ENCODE assay signal across 27 mouse cellular contexts in genomic region chr6:118796393-118796792, GRCm38 (mm10).
DNase-seq lines count a peak whose midpoint lies in the region; ATAC-seq and TF ChIP-seq lines count a peak whose summit lies in the region.
"Had no signal": no experiment of that assay in that cellular context is flagged by ENCODE, and none has a peak within 500 bp of the region (broad histone marks: within the 10 kb centered on the region; RNA-seq: fewer than 3 reads in every experiment).

No protein-coding gene starts in this region.

- no peak overlapping the region for H3K9ac ChIP-seq in heart, embryonic 13.5 days
- H3K9ac ChIP-seq in hindbrain, embryonic 13.5 days, result no peak overlapping the region
- H3K9ac ChIP-seq in midbrain, embryonic 11.5 days (ENCODE audit: low read length), result no peak overlapping the region
- H3K9ac ChIP-seq in midbrain, postnatal 0 days (replicated peaks; ENCODE audit: low read length, poor library complexity, severe bottlenecking), result no peak overlapping the region
- H3K9ac ChIP-seq: kidney, embryonic 15.5 days; limb, embryonic 15.5 days; liver, embryonic 14.5 days; neural tube, embryonic 15.5 days had no signal

- TF ChIP-seq CTCF in midbrain, postnatal 0 days (IDR thresholded peaks at IDR 0.05), result no peak

- DNase-seq in heart, postnatal 14 days, result no peak
- no peak for DNase-seq in hindbrain, embryonic 10.5 days (ENCODE audit: low spot score)
- DNase-seq in midbrain, embryonic 10.5 days (ENCODE audit: low spot score), result no peak
- DNase-seq in midbrain, embryonic 11.5 days (ENCODE audit: low spot score, missing footprints), result no peak
- DNase-seq in midbrain, postnatal 0 days (ENCODE audit: low spot score), result peak; percentile 39
- no peak for DNase-seq in liver
- DNase-seq: cerebellum, adult 9-10 months; cerebellum, postnatal 36 days; gastrocnemius, postnatal 25 days; heart, adult 11 months; kidney, adult 18-20 months; kidney, postnatal 25 days; lung, adult 2 months; lung, postnatal 10 days; right cerebral cortex, postnatal 25 days; thymus, postnatal 14 days had no signal

- 80% methylated on average over 4 of the region's 4 CpGs for WGBS in heart, embryonic 13.5 days
- WGBS in hindbrain, embryonic 10.5 days, result 83% methylated on average over 4 of the region's 4 CpGs
- WGBS in hindbrain, embryonic 13.5 days, result 72% methylated on average over 4 of the region's 4 CpGs
- 86% methylated on average over 4 of the region's 4 CpGs for WGBS in midbrain, embryonic 10.5 days
- 90% methylated on average over 4 of the region's 4 CpGs for WGBS in midbrain, embryonic 11.5 days
- 66% methylated on average over 4 of the region's 4 CpGs for WGBS in midbrain, postnatal 0 days

- no peak overlapping the region for H3K4me3 ChIP-seq in heart, embryonic 13.5 days
- H3K4me3 ChIP-seq in hindbrain, embryonic 10.5 days, result no peak overlapping the region
- no peak overlapping the region for H3K4me3 ChIP-seq in hindbrain, embryonic 13.5 days
- no peak overlapping the region for H3K4me3 ChIP-seq in midbrain, embryonic 10.5 days
- H3K4me3 ChIP-seq in midbrain, embryonic 11.5 days (ENCODE audit: low read depth, low read length), result no peak overlapping the region
- no peak overlapping the region for H3K4me3 ChIP-seq in midbrain, postnatal 0 days (ENCODE audit: low read depth, low read length)
- H3K4me3 ChIP-seq: kidney, embryonic 15.5 days; limb, embryonic 10.5 days; limb, embryonic 15.5 days; neural tube, embryonic 15.5 days had no signal

- H3K27ac ChIP-seq in heart, embryonic 13.5 days (replicated peaks), result peak overlapping the region; percentile 63
- peak overlapping the region; percentile 45; the same call in 1 of the 2 replicates for H3K27ac ChIP-seq in hindbrain, embryonic 10.5 days
- H3K27ac ChIP-seq in hindbrain, embryonic 13.5 days, result no peak overlapping the region
- peak overlapping the region; percentile 72 for H3K27ac ChIP-seq in midbrain, embryonic 10.5 days (replicated peaks)
- no peak overlapping the region for H3K27ac ChIP-seq in midbrain, embryonic 11.5 days (ENCODE audit: low read depth, low read length)
- H3K27ac ChIP-seq in midbrain, postnatal 0 days (ENCODE audit: low read depth, low read length), result 0 out of 2 replicates have a peak overlapping the region, but pooled peaks have one; percentile 13
- H3K27ac ChIP-seq: kidney, embryonic 15.5 days; limb, embryonic 10.5 days; limb, embryonic 15.5 days; liver, embryonic 14.5 days; macrophage; neural tube, embryonic 15.5 days had no signal

- no peak for ATAC-seq in heart, embryonic 13.5 days (ENCODE audit: extremely low read depth, insufficient number of reproducible peaks, low FRiP score, low TSS enrichment)
- ATAC-seq in hindbrain, embryonic 13.5 days (ENCODE audit: low FRiP score), result no peak
- ATAC-seq in midbrain, embryonic 11.5 days (ENCODE audit: low FRiP score), result no peak
- 0 out of 2 replicates have a peak, but pooled peaks have one; percentile 41 for ATAC-seq in midbrain, postnatal 0 days (ENCODE audit: low FRiP score)
- ATAC-seq: forebrain, embryonic 14.5 days had no signal

- H3K4me1 ChIP-seq in heart, embryonic 13.5 days, result peaks cover 75% of the 10 kb centered on the region
- peaks cover 28% of the 10 kb centered on the region for H3K4me1 ChIP-seq in hindbrain, embryonic 10.5 days (replicated peaks)
- H3K4me1 ChIP-seq in hindbrain, embryonic 13.5 days (replicated peaks), result peaks cover 27% of the 10 kb centered on the region
- H3K4me1 ChIP-seq in midbrain, embryonic 10.5 days, result peaks cover 36% of the 10 kb centered on the region
- peaks cover 6% of the 10 kb centered on the region; the same call in 1 of the 2 replicates for H3K4me1 ChIP-seq in midbrain, embryonic 11.5 days (ENCODE audit: control insufficient read depth, insufficient read depth, low read length)
- H3K4me1 ChIP-seq in midbrain, postnatal 0 days (ENCODE audit: insufficient read depth, low read length), result no peaks in the 10 kb centered on the region

- no peak overlapping the region for H3K4me2 ChIP-seq in heart, embryonic 13.5 days
- H3K4me2 ChIP-seq in hindbrain, embryonic 13.5 days, result no peak overlapping the region
- no peak overlapping the region for H3K4me2 ChIP-seq in midbrain, embryonic 11.5 days
- no peak overlapping the region for H3K4me2 ChIP-seq in midbrain, postnatal 0 days (ENCODE audit: low read depth, low read length, poor library complexity, severe bottlenecking)
- H3K4me2 ChIP-seq: heart, embryonic 11.5 days; kidney, embryonic 15.5 days; limb, embryonic 15.5 days; neural tube, embryonic 15.5 days had no signal

- intact Hi-C loops in heart, postnatal 14 days (cut with DNase I), result no loop called here

- no peaks in the 10 kb centered on the region for H3K27me3 ChIP-seq in heart, embryonic 13.5 days (replicated peaks)
- H3K27me3 ChIP-seq in hindbrain, embryonic 10.5 days (ENCODE audit: insufficient read depth, poor library complexity, severe bottlenecking), result no peaks in the 10 kb centered on the region
- H3K27me3 ChIP-seq in hindbrain, embryonic 13.5 days, result no peaks in the 10 kb centered on the region
- no peaks in the 10 kb centered on the region for H3K27me3 ChIP-seq in midbrain, embryonic 10.5 days (ENCODE audit: low read depth, poor library complexity, severe bottlenecking)
- no peaks in the 10 kb centered on the region for H3K27me3 ChIP-seq in midbrain, embryonic 11.5 days (ENCODE audit: control insufficient read depth, insufficient read depth, low read length)
- no peaks in the 10 kb centered on the region for H3K27me3 ChIP-seq in midbrain, postnatal 0 days (ENCODE audit: insufficient read depth, low read length)
- H3K27me3 ChIP-seq: kidney, embryonic 15.5 days; limb, embryonic 15.5 days; neural tube, embryonic 15.5 days had no signal

- no peaks in the 10 kb centered on the region for H3K36me3 ChIP-seq in heart, embryonic 13.5 days
- no peaks in the 10 kb centered on the region for H3K36me3 ChIP-seq in hindbrain, embryonic 10.5 days
- no peaks in the 10 kb centered on the region for H3K36me3 ChIP-seq in hindbrain, embryonic 13.5 days
- no peaks in the 10 kb centered on the region for H3K36me3 ChIP-seq in midbrain, embryonic 10.5 days
- H3K36me3 ChIP-seq in midbrain, embryonic 11.5 days (ENCODE audit: control insufficient read depth, insufficient read depth, low read length), result no peaks in the 10 kb centered on the region
- no peaks in the 10 kb centered on the region for H3K36me3 ChIP-seq in midbrain, postnatal 0 days (ENCODE audit: insufficient read depth, low read length)
- H3K36me3 ChIP-seq: G1E; kidney, embryonic 15.5 days; limb, embryonic 10.5 days; limb, embryonic 15.5 days; neural tube, embryonic 15.5 days had no signal

- H3K9me3 ChIP-seq in heart, embryonic 13.5 days, result no peaks in the 10 kb centered on the region
- H3K9me3 ChIP-seq in hindbrain, embryonic 10.5 days, result no peaks in the 10 kb centered on the region
- H3K9me3 ChIP-seq in hindbrain, embryonic 13.5 days, result no peaks in the 10 kb centered on the region
- no peaks in the 10 kb centered on the region for H3K9me3 ChIP-seq in midbrain, embryonic 10.5 days (replicated peaks)
- H3K9me3 ChIP-seq in midbrain, embryonic 11.5 days (ENCODE audit: control insufficient read depth, low read length), result no peaks in the 10 kb centered on the region
- H3K9me3 ChIP-seq in midbrain, postnatal 0 days (ENCODE audit: low read length), result no peaks in the 10 kb centered on the region
- H3K9me3 ChIP-seq: kidney, embryonic 15.5 days; limb, embryonic 10.5 days; limb, embryonic 15.5 days; neural tube, embryonic 15.5 days had no signal

Comparison
In these comparisons a context has a peak if more than half of its experiments do, and no peak if none do; other contexts are left out.
1. H3K27ac ChIP-seq: peak in heart, embryonic 13.5 days (single experiment), hindbrain, embryonic 10.5 days (single experiment), midbrain, embryonic 10.5 days (single experiment) and midbrain, postnatal 0 days (single experiment); none in hindbrain, embryonic 13.5 days (single experiment) and midbrain, embryonic 11.5 days (single experiment).